8 mouse cellular contexts compared by ENCODE assay signal in the genomic region with DNA sequence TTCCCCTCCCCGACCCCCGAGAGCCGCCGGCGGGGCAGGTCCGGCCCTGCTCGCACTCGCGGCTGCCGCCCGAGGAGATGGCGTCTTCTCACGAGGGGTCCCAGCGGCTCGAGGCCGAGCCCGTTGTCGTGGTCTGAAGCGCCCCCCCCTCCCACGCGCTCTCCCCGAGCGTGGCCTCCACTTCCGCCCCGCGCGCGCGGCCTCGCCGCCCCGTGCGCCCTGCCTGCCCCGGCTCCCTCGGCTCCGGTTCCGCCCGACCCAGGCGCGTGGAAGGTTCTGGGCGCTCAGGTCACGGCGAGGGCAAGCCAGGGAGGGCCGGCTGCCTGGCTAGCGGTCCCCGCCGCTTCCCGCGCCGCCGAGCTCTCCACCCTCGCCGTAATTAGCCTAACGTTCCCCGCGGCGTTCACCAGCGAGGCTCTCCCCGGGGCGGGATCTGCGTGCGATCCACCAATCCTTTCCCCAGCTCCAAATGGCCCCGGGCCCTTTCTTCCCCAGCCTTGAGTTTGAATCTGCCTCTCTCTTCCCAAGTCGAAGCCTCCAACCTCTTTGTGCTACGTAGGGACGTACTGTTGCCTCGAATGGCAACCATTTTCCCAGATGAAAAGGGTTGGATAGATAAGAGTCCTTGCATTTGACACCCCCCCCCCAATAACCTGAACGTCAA. TPM values are rescaled to one million over a fixed set of nuclear protein-coding genes. Genes with fewer than 3 reads are reported as not detected.
DNase-seq lines count a peak whose midpoint lies in the region; ATAC-seq and TF ChIP-seq lines count a peak whose summit lies in the region.

No protein-coding gene starts in this region.

- peaks cover 40% of the 10 kb centered on the region for H3K4me1 ChIP-seq in forebrain, embryonic 15.5 days
- H3K4me1 ChIP-seq in lung, embryonic 16.5 days (replicated peaks; ENCODE audit: control insufficient read depth, insufficient read depth, low read length) = peaks cover 19% of the 10 kb centered on the region

- intact Hi-C loops in heart, postnatal 14 days (cut with DNase I) = loop anchor here (2.0 to 10.0 kb wide), 3 partner anchors 18 to 296 kb away; no protein-coding TSS in a partner anchor

- DNase-seq in ES-CJ7 (ENCODE audit: low read depth, low spot score) = peak; percentile 76
- DNase-seq in cerebellum, adult 11 months = peak; percentile 67
- peak; percentile 69 to 76 for DNase-seq in heart, postnatal 14 days
- peak; percentile 44 to 63 for DNase-seq in layer of hippocampus, adult 2 months (ENCODE audit: low spot score in 2 of 2)
- peak; percentile 55 for DNase-seq in ovary, postnatal 10 days (ENCODE audit: low spot score)
- peak; percentile 71 to 77 for DNase-seq in thymus, postnatal 10 days (ENCODE audit: low spot score in 2 of 2)

- H3K9me3 ChIP-seq in forebrain, embryonic 15.5 days = no peaks in the 10 kb centered on the region
- H3K9me3 ChIP-seq in lung, embryonic 16.5 days (ENCODE audit: control insufficient read depth, low read length) = no peaks in the 10 kb centered on the region

- H3K9ac ChIP-seq in forebrain, embryonic 15.5 days (replicated peaks) = peak overlapping the region; percentile 97
- peak overlapping the region; percentile 100 for H3K9ac ChIP-seq in lung, embryonic 16.5 days (ENCODE audit: low read length)

- no peak for TF ChIP-seq CTCF in layer of hippocampus, adult 2 months (conservative IDR thresholded peaks at IDR 0.05)

- H3K27ac ChIP-seq in forebrain, embryonic 15.5 days (replicated peaks) = peak overlapping the region; percentile 100
- peak overlapping the region; percentile 99 for H3K27ac ChIP-seq in layer of hippocampus, adult 2 months
- H3K27ac ChIP-seq in lung, embryonic 16.5 days (ENCODE audit: low read length) = peak overlapping the region; percentile 97

- peak overlapping the region; percentile 80 for H3K4me3 ChIP-seq in forebrain, embryonic 15.5 days
- H3K4me3 ChIP-seq in layer of hippocampus, adult 2 months = peak overlapping the region; percentile 85
- peak overlapping the region; percentile 94 for H3K4me3 ChIP-seq in lung, embryonic 16.5 days (ENCODE audit: low read length)

- 0 out of 2 replicates have a peak, but pooled peaks cover 7% of the 10 kb centered on the region for H3K36me3 ChIP-seq in forebrain, embryonic 15.5 days
- peaks cover 2% of the 10 kb centered on the region; the same call in 1 of the 2 replicates for H3K36me3 ChIP-seq in lung, embryonic 16.5 days (ENCODE audit: control insufficient read depth, insufficient read depth, low read length)

- H3K4me2 ChIP-seq in forebrain, embryonic 15.5 days (replicated peaks) = peak overlapping the region; percentile 89
- H3K4me2 ChIP-seq in lung, embryonic 16.5 days (ENCODE audit: low read depth, low read length) = peak overlapping the region; percentile 62

- WGBS in forebrain, embryonic 15.5 days = under 1% methylated on average over 67 of the region's 68 CpGs
- under 1% methylated on average over 63 of the region's 68 CpGs for WGBS in lung, embryonic 16.5 days

- ATAC-seq in forebrain, embryonic 15.5 days (replicated peaks) = peak; percentile 59
- peak; percentile 70 for ATAC-seq in lung, embryonic 16.5 days (ENCODE audit: low read depth)

- H3K27me3 ChIP-seq in forebrain, embryonic 15.5 days = no peaks in the 10 kb centered on the region
- H3K27me3 ChIP-seq in lung, embryonic 16.5 days (ENCODE audit: control insufficient read depth, insufficient read depth, low read depth, low read length) = no peaks in the 10 kb centered on the region

RNA-seq across cellular contexts. Expression of a gene that starts 0.6 kb away (rescaled TPM):
- polyA plus RNA-seq in forebrain, embryonic 15.5 days (2015; fragmentation: Nextera tagmentation; extraction: Ambion mirVana) = 302 and 309 TPM in 2 replicates
- 10 to 100 TPM; 68.1 to 80.6 TPM for total RNA-seq in heart, postnatal 14 days (2021)
- total RNA-seq in layer of hippocampus, adult 2 months (2021) = 100 to 1,000 TPM; 123 to 140 TPM
- 231 and 251 TPM in 2 replicates for polyA plus RNA-seq in lung, embryonic 16.5 days (2015; fragmentation: Nextera tagmentation; extraction: Ambion mirVana)

RNA-seq across cellular contexts. Expression of a gene that starts 0.8 kb away (rescaled TPM):
- polyA plus RNA-seq in forebrain, embryonic 15.5 days (2015; fragmentation: Nextera tagmentation; extraction: Ambion mirVana) = 29.8 and 35.4 TPM in 2 replicates
- 10 to 100 TPM; 74.3 to 80.3 TPM for total RNA-seq in heart, postnatal 14 days (2021)
- total RNA-seq in layer of hippocampus, adult 2 months (2021) = 10 to 100 TPM; 61.5 to 62.6 TPM
- 44.0 and 44.8 TPM in 2 replicates for polyA plus RNA-seq in lung, embryonic 16.5 days (2015; fragmentation: Nextera tagmentation; extraction: Ambion mirVana)

RNA-seq across cellular contexts. Expression of a gene that starts 44.8 kb away (rescaled TPM):
- 1.9 and 2.7 TPM in 2 replicates for polyA plus RNA-seq in forebrain, embryonic 15.5 days (2015; fragmentation: Nextera tagmentation; extraction: Ambion mirVana)
- 1 to 10 TPM; 2.1 to 2.9 TPM for total RNA-seq in heart, postnatal 14 days (2021)
- 1 to 10 TPM in 1 of 2 experiments, under 1 TPM in 1; 0.98 to 1.3 TPM for total RNA-seq in layer of hippocampus, adult 2 months (2021)
- polyA plus RNA-seq in lung, embryonic 16.5 days (2015; fragmentation: Nextera tagmentation; extraction: Ambion mirVana) = 12.3 and 13.4 TPM in 2 replicates

RNA-seq across cellular contexts. Expression of a gene that starts 55.3 kb away (rescaled TPM):
- 2.8 and 3.9 TPM in 2 replicates for polyA plus RNA-seq in forebrain, embryonic 15.5 days (2015; fragmentation: Nextera tagmentation; extraction: Ambion mirVana)
- 100 to 1,000 TPM; 297 to 301 TPM for total RNA-seq in heart, postnatal 14 days (2021)
- total RNA-seq in layer of hippocampus, adult 2 months (2021) = 1 to 10 TPM in 1 of 2 experiments, under 1 TPM in 1; 0.95 to 1.8 TPM
- polyA plus RNA-seq in lung, embryonic 16.5 days (2015; fragmentation: Nextera tagmentation; extraction: Ambion mirVana) = 64.1 and 79.2 TPM in 2 replicates

Comparison
In these comparisons a context has a peak if more than half of its experiments do, and no peak if none do; other contexts are left out.
1. Peak in every context shown above with its lines: DNase-seq, ATAC-seq, H3K4me3 ChIP-seq and H3K27ac ChIP-seq.